Mouse (Mus musculus) G1E (cell line): ENCODE results near the gene 1700042G07Rik. TPM values are rescaled to one million over a fixed set of nuclear protein-coding genes. Genes with fewer than 3 reads are reported as not detected.

ENCODE experiments used
- ATAC-seq: 2 replicates; pipeline ENCODE4 v1.8.0; 2016; ENCODE audit warnings: mild to moderate bottlenecking; ENCODE audit not compliant: insufficient number of reproducible peaks, poor library complexity, low FRiP score, severe bottlenecking; ENCODE audit errors: extremely low read depth
- DNase-seq: peaks from one replicate; pipeline ENCODE4 v3.0.0; 2012; ENCODE audit warnings: low spot score
- H3K27me3 ChIP-seq: 2 replicates; pipeline ENCODE4 v1.6.1; 2012; ENCODE audit warnings: mild to moderate bottlenecking, low read length, inconsistent platforms; ENCODE audit not compliant: insufficient read depth
- H3K36me3 ChIP-seq: replicated peaks from 2 replicates; pipeline ENCODE3; 2012; ENCODE audit warnings: mild to moderate bottlenecking, inconsistent platforms
- H3K4me1 ChIP-seq: 2 replicates; pipeline ENCODE4 v1.6.1; 2012; ENCODE audit warnings: low read depth, low read length, inconsistent platforms, mixed read lengths; ENCODE audit not compliant: insufficient read depth
- H3K4me3 ChIP-seq: 2 replicates; pipeline ENCODE4 v1.5.1; 2012; ENCODE audit warnings: low read depth, mild to moderate bottlenecking, inconsistent platforms, low read length, moderate library complexity, mixed read lengths
- H3K9me3 ChIP-seq: replicated peaks from 2 replicates; pipeline ENCODE4 v1.6.1; 2012; ENCODE audit warnings: inconsistent platforms
- CTCF ChIP-seq: IDR thresholded peaks from 2 replicates; pipeline ENCODE4 v1.5.1; 2012; ENCODE audit warnings: low read depth, low read length, inconsistent platforms, mixed read lengths
- GATA1 ChIP-seq: IDR thresholded peaks from 2 replicates; pipeline ENCODE4 v1.6.1; 2012; ENCODE audit warnings: borderline replicate concordance, low read length, inconsistent platforms, mixed read lengths
- GATA2 ChIP-seq: IDR thresholded peaks from 2 replicates; pipeline ENCODE4 v1.6.1; 2012; ENCODE audit warnings: low read depth, low read length, inconsistent platforms, borderline replicate concordance
- POLR2AphosphoS5 ChIP-seq: IDR thresholded peaks from 2 replicates; pipeline ENCODE4 v1.6.1; 2012; ENCODE audit warnings: low read depth, low read length, inconsistent platforms; ENCODE audit not compliant: insufficient replicate concordance
- TAL1 ChIP-seq: conservative IDR thresholded peaks from 2 replicates; pipeline ENCODE4 v1.6.1; 2012; ENCODE audit warnings: low read depth, low read length, inconsistent platforms, mixed read lengths
- polyA plus RNA-seq: library from polyadenylated mRNA; stranded (reverse); fragments of >175 nt; gene quantifications from 2 replicates; pipeline ENCODE4 v1.2.3, GENCODE M21; 2012
- total RNA-seq, 2 experiments: library from RNA; stranded (forward) in 1 of 2; stranded (reverse) in 1 of 2; fragments of 200-1000 nt in 1 of 2; fragments of >200 nt in 1 of 2; fragmentation: Nextera tagmentation in 1 of 2; gene quantifications; 2 replicates each; pipeline ENCODE4 v1.2.3; 2014 to 2017

Gene 1700042G07Rik
- total RNA-seq (2014; fragmentation: Nextera tagmentation) (not detected in 2 replicates), total RNA-seq (2017) (not detected in 2 replicates), polyA plus RNA-seq (not detected in 2 replicates)

- Histone ChIP-seq H3K4me3 (no peak within 1 kb of the TSS), H3K36me3 (no peaks in the 10 kb centered on the region), H3K27me3 (peaks cover 13% of the 10 kb centered on the region), H3K4me1 (peaks cover 57% of the 10 kb centered on the region), H3K9me3 (no peaks in the 10 kb centered on the region)
- ATAC-seq: no peak
- no peak for DNase-seq
- TF ChIP-seq CTCF (no peak), TAL1 (no peak), GATA2 (no peak), POLR2AphosphoS5 (no peak), GATA1 (no peak)
Observed at GRCm38 (mm10) chr4:116173072-116173471, at the start of gene 1700042G07Rik, which contains the start of gene Gm49337. Gene 1700042G07Rik, plus strand, starts transcription at chr4:116173372. Gene Gm49337, plus strand, starts transcription at chr4:116173384.

GRCm38 (mm10) chr4:116123602-116124519 is 49.3 kb upstream of the 1700042G07Rik start, which contains the start of the genes Rad54l and Pomgnt1:
Gene Rad54l, minus strand, starts transcription at chr4:116123690.
Gene Pomgnt1, plus strand, starts transcription at chr4:116123840.
- no peaks in the 10 kb centered on the region for H3K27me3 ChIP-seq
- no peak for TF ChIP-seq GATA2
- H3K36me3 ChIP-seq: peaks cover 41% of the 10 kb centered on the region
- peak; percentile 82 for DNase-seq
- peak; percentile 78 for ATAC-seq
- peak within 1 kb of the TSS; percentile 74 for H3K4me3 ChIP-seq
- H3K9me3 ChIP-seq: no peaks in the 10 kb centered on the region
- H3K4me1 ChIP-seq: peaks cover 58% of the 10 kb centered on the region

DNA sequence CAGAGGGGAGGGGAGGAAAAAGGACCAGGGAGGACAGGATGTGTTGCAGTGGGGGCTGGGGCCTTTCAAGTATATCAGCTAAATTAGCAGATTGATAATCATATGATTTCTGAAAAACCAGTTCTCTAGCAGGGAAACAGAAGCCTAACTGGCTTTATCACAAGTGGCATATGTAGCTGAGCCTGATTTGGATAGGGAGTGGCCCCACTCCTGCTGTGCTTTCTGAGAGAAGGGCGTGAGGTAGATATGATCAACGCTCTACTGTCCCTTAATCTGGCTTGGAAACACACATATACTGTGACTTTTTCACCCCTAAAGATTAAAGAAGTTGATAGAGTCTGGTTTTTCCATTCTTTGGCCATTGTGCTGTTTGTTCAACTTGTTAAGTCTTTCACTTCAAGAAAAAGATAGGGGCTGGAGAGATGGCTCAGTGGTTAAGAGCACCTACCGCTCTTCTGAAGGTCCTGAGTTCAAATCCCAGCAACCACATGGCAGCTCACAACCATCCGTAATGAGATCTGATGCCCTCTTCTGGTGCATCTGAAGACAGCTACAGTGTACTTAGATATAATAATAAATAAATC is 47.3 kb upstream of the 1700042G07Rik start:
- H3K4me1 ChIP-seq: peaks cover 64% of the 10 kb centered on the region
- DNase-seq (no peak), ATAC-seq (peak; percentile 87)
- TF ChIP-seq POLR2AphosphoS5 (no peak), TAL1 (peak; percentile 81)
- H3K4me3 ChIP-seq: peak overlapping the region; percentile 41; the same call in 1 of the 2 replicates
- H3K9me3 ChIP-seq: no peaks in the 10 kb centered on the region
- H3K36me3 ChIP-seq: peaks cover 35% of the 10 kb centered on the region
- H3K27me3 ChIP-seq: no peaks in the 10 kb centered on the region

GRCm38 (mm10) chr4:116127956-116128355 is 45.2 kb upstream of the 1700042G07Rik start:
- DNase-seq (no peak), ATAC-seq (no peak)
- Histone ChIP-seq H3K9me3 (no peaks in the 10 kb centered on the region), H3K27me3 (no peaks in the 10 kb centered on the region), H3K4me3 (no peak overlapping the region), H3K36me3 (peaks cover 43% of the 10 kb centered on the region), H3K4me1 (peaks cover 58% of the 10 kb centered on the region)
- TF ChIP-seq CTCF (no peak), GATA2 (no peak), GATA1 (no peak), TAL1 (no peak), POLR2AphosphoS5 (no peak)

- ATAC-seq (peak; percentile 82), DNase-seq (peak; percentile 49)
- Histone ChIP-seq H3K36me3 (peaks cover 79% of the 10 kb centered on the region), H3K9me3 (no peaks in the 10 kb centered on the region), H3K27me3 (no peaks in the 10 kb centered on the region; the same call in 1 of the 2 replicates), H3K4me3 (no peak overlapping the region; the same call in 1 of the 2 replicates), H3K4me1 (peaks cover 60% of the 10 kb centered on the region)
- TF ChIP-seq GATA2 (no peak), GATA1 (no peak), POLR2AphosphoS5 (no peak), TAL1 (no peak), CTCF (no peak)
Observed at GRCm38 (mm10) chr4:116133126-116133525, 40.0 kb upstream of the 1700042G07Rik start.

- H3K27me3 ChIP-seq: no peaks in the 10 kb centered on the region; the same call in 1 of the 2 replicates
- H3K36me3 ChIP-seq: peaks cover 79% of the 10 kb centered on the region
- peaks cover 47% of the 10 kb centered on the region for H3K4me1 ChIP-seq
- H3K9me3 ChIP-seq: no peaks in the 10 kb centered on the region
- no peak for DNase-seq
- TF ChIP-seq TAL1: no peak
- no peak for TF ChIP-seq POLR2AphosphoS5
- no peak for TF ChIP-seq GATA2
- TF ChIP-seq CTCF: peak; percentile 75
- TF ChIP-seq GATA1: no peak
- ATAC-seq: no peak
- H3K4me3 ChIP-seq: no peak overlapping the region
Observed at GRCm38 (mm10) chr4:116134990-116135389, 38.2 kb upstream of the 1700042G07Rik start.
